Mouse (Mus musculus) retina, embryonic 14.5 days (tissue): ENCODE data around the gene Psmd8.
"Not testable (repeated sequence)": the region's sequence is repeated elsewhere in the genome, so short reads cannot be mapped to it uniquely, and the experiment has no call there.

Source experiments
- DNase-seq: peaks from one replicate; pipeline ENCODE4 v3.0.0-alpha.2; 2015; ENCODE audit warnings: low spot score

Psmd8 gene

GRCm38 (mm10) chr7:29170066-29170754 is 10.3 kb downstream of the Psmd8 start, which contains the start of the genes Ggn and Spred3:
Ggn (plus strand) TSS chr7:29170210.
Spred3 (minus strand) TSS chr7:29170411.
- peak; percentile 73 for DNase-seq

DNA sequence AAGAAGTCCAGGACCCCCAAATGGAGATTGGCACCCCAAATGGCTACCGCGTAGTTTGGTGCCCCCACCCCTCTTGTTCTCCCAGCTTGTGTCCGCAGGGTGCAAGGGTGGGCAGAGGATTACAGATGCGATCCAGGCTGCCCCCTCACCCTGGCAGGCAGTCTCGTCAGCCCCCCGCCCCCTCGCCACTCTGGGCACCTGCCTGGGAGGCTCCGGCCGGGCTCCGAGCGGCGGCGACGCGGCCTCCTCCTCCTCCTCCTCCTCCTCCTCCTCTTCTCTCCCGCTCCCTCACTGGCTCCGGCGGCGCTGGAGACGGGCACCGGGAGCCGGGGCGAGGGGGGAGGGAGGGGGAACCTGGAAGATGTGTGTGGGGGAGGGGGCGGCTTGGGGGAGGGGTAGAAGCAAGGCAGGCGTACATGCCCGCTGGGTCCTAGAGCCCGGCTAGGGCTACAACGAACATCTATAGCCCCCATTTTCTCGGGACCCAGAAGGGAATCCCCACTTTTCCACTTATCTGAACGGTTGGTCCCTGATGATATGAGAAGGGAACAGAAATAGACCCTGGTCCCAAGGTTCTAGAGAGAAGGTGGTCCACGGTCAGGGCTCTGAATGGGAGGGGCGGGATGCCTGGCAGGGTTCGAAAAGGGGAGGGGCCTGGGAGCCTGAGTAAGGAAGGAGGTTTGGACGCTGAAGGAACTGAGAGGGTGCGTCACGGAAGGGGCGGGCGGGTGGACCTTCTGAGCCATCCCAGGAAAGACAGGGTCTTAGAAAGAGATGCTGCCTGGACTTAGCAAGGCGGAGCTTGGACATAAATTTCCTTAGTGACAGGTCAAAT is 11.1 kb downstream of the Psmd8 start:
- DNase-seq: peak; percentile 83

GRCm38 (mm10) chr7:29168791-29169230 is 11.7 kb downstream of the Psmd8 start:
- peak; percentile 64 for DNase-seq

GRCm38 (mm10) chr7:29168121-29168695 is 12.3 kb downstream of the Psmd8 start:
- DNase-seq: peak; percentile 40

DNA sequence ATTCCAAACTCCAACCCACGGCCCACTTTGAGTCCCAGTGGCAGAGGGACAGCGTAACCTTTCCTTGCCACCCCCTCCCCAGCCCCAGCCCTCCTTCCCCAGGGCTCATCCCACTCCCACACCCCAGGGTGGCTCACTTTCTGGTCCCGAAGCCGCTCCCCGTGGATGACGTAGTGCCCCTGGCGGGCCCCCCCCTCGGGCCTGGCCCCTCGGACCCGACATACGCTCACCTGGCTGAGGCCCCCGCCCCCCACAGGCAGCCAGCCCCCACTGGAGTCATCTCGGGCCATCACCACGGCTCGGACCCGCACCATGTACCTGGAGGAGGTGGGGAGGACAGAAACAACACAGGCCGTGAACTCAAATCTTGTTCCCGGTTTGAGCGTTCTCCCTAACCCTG is 12.8 kb downstream of the Psmd8 start:
- DNase-seq: no peak

GRCm38 (mm10) chr7:29162750-29163525 is 17.6 kb downstream of the Psmd8 start:
- no peak for DNase-seq

GRCm38 (mm10) chr7:29162294-29162693 is 18.2 kb downstream of the Psmd8 start:
- no peak for DNase-seq

GRCm38 (mm10) chr7:29158264-29158663 is 22.2 kb downstream of the Psmd8 start:
- peak; percentile 43 for DNase-seq

DNA sequence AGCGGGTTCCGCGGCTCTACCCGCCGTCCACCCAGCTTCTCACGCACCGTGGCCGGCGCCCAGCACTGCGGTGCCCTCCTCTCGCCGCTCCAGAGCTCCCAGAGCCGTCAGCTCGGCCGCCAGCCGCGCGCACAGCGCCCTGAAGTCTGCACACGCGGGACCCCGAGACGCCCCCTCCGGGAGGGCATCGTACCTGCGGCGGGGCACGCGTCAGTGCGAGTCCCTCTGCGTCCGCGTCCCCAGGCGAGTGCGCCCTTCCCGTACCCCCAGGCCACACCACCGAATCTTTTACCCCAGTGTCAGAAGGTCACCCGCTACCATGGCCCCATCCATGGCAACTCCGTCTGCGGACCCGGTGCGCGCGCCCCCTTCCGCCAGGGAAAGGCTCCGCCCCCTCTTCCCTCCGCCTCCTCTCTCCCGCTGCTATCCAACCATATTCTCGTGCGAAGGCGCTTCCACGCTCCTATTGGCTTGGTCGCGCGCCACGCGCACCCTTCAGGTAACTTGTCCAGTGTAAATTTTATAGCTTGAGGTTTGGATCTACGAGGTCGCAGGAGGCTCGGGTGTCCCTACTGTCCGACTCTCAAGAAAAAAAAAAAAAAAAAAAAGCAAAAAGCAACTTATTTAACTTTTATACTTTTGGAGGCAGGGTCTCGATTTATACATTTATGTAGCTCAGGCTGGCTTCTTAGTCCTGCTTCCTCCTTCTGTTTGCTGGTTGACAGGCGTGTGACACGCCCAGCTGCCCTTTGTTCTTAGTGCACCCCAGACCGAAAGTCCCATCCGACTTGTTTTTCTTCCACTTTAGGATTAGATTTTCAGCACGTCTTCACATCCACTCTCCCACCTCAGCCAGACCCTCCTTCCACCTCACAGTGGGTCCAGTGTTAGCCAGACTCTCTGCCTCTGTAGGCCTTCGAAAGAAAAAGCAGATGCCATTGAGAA is 24.4 kb downstream of the Psmd8 start, which contains the start of gene Fam98c:
Fam98c (minus strand) TSS at position 397 of the 945 bp plus-strand sequence.
- DNase-seq: peak; percentile 86

GRCm38 (mm10) chr7:29155196-29155837 is 25.2 kb downstream of the Psmd8 start:
- DNase-seq: peak; percentile 88

GRCm38 (mm10) chr7:29154018-29154720 is 26.3 kb downstream of the Psmd8 start:
- DNase-seq: no peak

- DNase-seq: no peak
These were observed 29.0 kb downstream of the Psmd8 start for GRCm38 (mm10) chr7:29151486-29151885.

- no peak for DNase-seq
These were observed 31.7 kb downstream of the Psmd8 start for GRCm38 (mm10) chr7:29148771-29149170.

DNA sequence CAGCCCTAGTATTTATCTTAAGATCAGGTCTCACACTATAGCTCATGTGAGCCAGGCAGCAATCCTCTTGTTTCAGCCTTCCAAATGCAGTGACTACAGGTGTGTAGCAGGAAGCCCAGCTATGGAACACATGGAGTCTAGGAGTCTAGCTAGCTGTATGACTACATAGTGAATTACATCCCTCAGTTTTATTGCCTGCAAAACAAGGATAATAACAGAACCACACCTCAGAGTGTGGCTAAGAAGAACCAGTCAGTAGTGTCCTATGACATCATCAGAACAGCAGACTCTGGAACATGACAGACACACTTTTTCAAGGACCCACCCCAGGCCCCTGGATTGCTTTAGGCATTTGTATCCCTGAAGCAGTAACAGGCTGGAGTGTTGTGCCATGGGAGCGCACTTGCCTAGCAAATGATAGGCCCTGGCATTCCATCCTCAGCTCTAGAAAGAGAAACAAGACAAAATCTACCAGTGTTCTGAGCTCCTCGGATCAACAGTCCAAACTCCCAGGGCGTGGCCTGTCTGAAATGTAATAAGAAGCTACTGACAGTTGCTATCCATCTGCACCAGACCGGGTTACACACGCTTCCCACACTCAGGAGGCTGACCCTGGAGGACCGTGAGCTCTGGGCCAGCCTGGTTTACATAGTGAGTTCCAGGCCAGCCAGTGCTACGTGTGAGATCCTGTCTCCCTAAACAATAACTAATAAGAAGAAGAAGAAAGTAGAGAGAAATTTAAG is 33.7 kb downstream of the Psmd8 start:
- DNase-seq: no peak

DNA sequence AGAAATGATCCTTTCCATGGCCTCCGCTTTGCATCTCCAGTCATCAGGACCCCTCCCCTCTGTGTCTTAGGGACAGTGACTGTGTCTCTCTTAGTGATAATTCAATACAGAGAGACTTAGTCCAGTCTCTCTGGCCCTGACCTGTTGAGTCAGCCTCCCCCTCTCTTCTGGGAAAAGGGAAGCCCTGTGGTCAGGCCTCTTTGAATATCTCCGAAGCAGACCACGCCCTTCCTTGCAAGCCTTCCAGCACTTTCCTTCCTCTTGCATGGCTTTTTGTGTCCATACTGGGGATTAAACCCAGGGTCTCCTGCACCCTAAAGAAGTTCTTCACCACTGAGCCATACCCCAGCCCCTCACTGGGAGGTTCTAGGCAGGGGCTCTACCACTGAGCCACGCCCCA is 36.5 kb downstream of the Psmd8 start:
- DNase-seq: no peak

GRCm38 (mm10) chr7:29141416-29141815 is 39.1 kb downstream of the Psmd8 start:
- no peak for DNase-seq

DNA sequence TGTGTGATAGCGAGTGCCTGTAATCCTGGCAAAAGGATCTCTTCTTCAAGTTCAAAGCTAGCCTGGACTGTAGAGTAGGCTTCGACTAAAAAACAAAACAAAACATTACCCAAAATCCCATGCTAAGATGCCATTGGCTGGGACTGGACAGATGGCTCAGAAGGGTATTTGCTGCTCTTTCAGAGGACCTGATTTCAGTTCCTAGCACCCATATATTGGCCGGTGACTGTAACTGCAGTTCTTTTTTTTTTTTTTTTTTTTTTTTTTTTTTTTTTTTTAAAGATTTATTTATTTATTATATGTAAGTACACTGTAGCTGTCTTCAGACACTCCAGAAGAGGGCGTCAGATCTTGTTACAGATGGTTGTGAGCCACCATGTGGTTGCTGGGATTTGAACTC is 41.3 kb downstream of the Psmd8 start:
- not testable (repeated sequence) for DNase-seq

DNA sequence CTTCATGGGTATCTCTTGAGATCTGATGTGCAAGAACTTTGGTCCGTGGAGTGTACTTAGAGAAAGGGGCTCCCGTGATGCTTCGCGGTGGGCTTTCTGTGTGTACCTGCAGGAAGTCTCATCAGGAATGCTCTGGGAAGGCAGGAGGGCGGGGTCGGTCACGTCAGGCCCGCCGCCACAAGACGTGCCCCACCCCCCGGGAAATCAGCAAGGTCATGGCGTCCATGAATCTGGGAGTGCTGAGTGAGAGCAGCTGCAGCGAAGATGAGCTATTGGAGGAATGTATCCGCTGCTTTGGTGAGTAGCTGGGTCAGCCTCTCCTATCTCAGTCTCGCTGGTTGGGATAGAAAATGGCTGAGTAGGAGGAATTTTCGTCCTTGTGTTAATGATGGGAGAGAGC is 43.1 kb downstream of the Psmd8 start:
- no peak for DNase-seq
